Mouse (Mus musculus) cerebellum, postnatal 4 days (tissue): ENCODE results near the gene Znhit2.

ENCODE experiments used
- DNase-seq, 2 experiments: peaks; one replicate each; pipeline ENCODE4 v3.0.0; 2022; ENCODE audit warnings: low spot score in 2 of 2, mixed read lengths in 1 of 2

The Znhit2 gene

GRCm38 (mm10) chr19:6046294-6047153 lies 14.5 kb upstream of the Znhit2 start, which contains the start of gene Syvn1:
TSS of gene Syvn1 (plus strand) at chr19:6046576.
- peak; percentile 81 to 87 for DNase-seq

GRCm38 (mm10) chr19:6047154-6047898 lies 13.7 kb upstream of the Znhit2 start:
- DNase-seq = no peak

- DNase-seq = no peak
Measured at GRCm38 (mm10) chr19:6047899-6048166, 13.2 kb upstream of the Znhit2 start.

GRCm38 (mm10) chr19:6048681-6049410 lies 12.1 kb upstream of the Znhit2 start:
- no peak for DNase-seq

- no peak for DNase-seq
Measured at GRCm38 (mm10) chr19:6052516-6052915, 8.5 kb upstream of the Znhit2 start.

GRCm38 (mm10) chr19:6054296-6054695 lies 6.7 kb upstream of the Znhit2 start:
- DNase-seq = no peak

- DNase-seq = no peak
Measured at GRCm38 (mm10) chr19:6056696-6057095, 4.3 kb upstream of the Znhit2 start.

- DNase-seq = peak; percentile 98 to 99
Measured at GRCm38 (mm10) chr19:6057313-6058096, 3.5 kb upstream of the Znhit2 start, which contains the start of the genes Mrpl49 and Fau. TSS of gene Mrpl49 (minus strand) at chr19:6057785. TSS of gene Fau (plus strand) at chr19:6057844.

GRCm38 (mm10) chr19:6058513-6058912 lies 2.5 kb upstream of the Znhit2 start:
- DNase-seq = no peak

- no peak for DNase-seq
Measured at GRCm38 (mm10) chr19:6058966-6059365, 2.0 kb upstream of the Znhit2 start.

GRCm38 (mm10) chr19:6061641-6062302 lies 780 bp downstream of the Znhit2 start:
- peak in 1 of 2 experiments; percentile 36 for DNase-seq

GRCm38 (mm10) chr19:6062418-6062817 lies 1.4 kb downstream of the Znhit2 start:
- DNase-seq = no peak

GRCm38 (mm10) chr19:6063081-6063480 lies 2.1 kb downstream of the Znhit2 start:
- DNase-seq = no peak

GRCm38 (mm10) chr19:6066571-6066970 lies 5.6 kb downstream of the Znhit2 start:
- no peak for DNase-seq

GRCm38 (mm10) chr19:6067011-6067723 lies 6.2 kb downstream of the Znhit2 start:
- peak; percentile 82 to 86 for DNase-seq

- DNase-seq = peak; percentile 81 to 84
Measured at GRCm38 (mm10) chr19:6067724-6068415, 6.9 kb downstream of the Znhit2 start, which contains the start of gene Tm7sf2. TSS of gene Tm7sf2 (minus strand) at chr19:6068373.

- DNase-seq = no peak
Measured at GRCm38 (mm10) chr19:6068951-6069350, 8.0 kb downstream of the Znhit2 start.

- no peak for DNase-seq
Measured at GRCm38 (mm10) chr19:6069851-6070250, 8.9 kb downstream of the Znhit2 start.

- no peak for DNase-seq
Measured at GRCm38 (mm10) chr19:6070571-6071250, 9.7 kb downstream of the Znhit2 start.
